Mouse (Mus musculus): ENCODE measurements at regions not wholly inside any gene's neighbourhood (a gene's known extent, or its start where the extent isn't known, plus 50 kb on each side); places are given as distances from the start of the nearest gene placed in this dataset.

- peak; percentile 44 for DNase-seq
Observed at GRCm38 (mm10) chrX:151708055-151708670, 92.4 kb upstream of the Huwe1 start.

Data from kidney, postnatal 10 days (tissue).